Mouse (Mus musculus) myocyte (in vitro differentiated cells): ENCODE measurements at regions not wholly inside any gene's neighbourhood (a gene's known extent, or its start where the extent isn't known, plus 50 kb on each side); places are given as distances from the start of the nearest gene placed in this dataset.

Experiments
- CEBPB ChIP-seq: IDR thresholded peaks from 2 replicates; pipeline ENCODE4 v1.6.1; 2011; ENCODE audit warnings: mild to moderate bottlenecking, moderate library complexity; ENCODE audit not compliant: poor library complexity, insufficient read depth, severe bottlenecking
- E2F4 ChIP-seq: IDR thresholded peaks from one replicate; pipeline ENCODE4 v1.6.1; 2011; ENCODE audit warnings: mild to moderate bottlenecking, control low read depth, moderate library complexity; ENCODE audit not compliant: insufficient read depth
- MAX ChIP-seq: IDR thresholded peaks from one replicate; pipeline ENCODE4 v1.6.1; 2011; ENCODE audit warnings: low read depth, mild to moderate bottlenecking, control low read depth
- MYOD1 ChIP-seq, 3 experiments: IDR thresholded peaks; one replicate each; pipeline ENCODE4 v1.6.1; 2011; ENCODE audit warnings: control low read depth in 2 of 3, low read depth in 2 of 3, mild to moderate bottlenecking in 2 of 3, moderate library complexity in 1 of 3; ENCODE audit not compliant: insufficient read length in 2 of 3, control insufficient read depth in 1 of 3
- MYOG ChIP-seq, 3 experiments: IDR thresholded peaks; one replicate each; pipeline ENCODE4 v1.6.1; 2011; ENCODE audit warnings: control low read depth in 2 of 3, low read depth in 2 of 3, mild to moderate bottlenecking in 2 of 3; ENCODE audit not compliant: insufficient read length in 2 of 3, control insufficient read depth in 1 of 3, insufficient read depth in 1 of 3
- POLR2A ChIP-seq: IDR thresholded peaks from one replicate; pipeline ENCODE4 v1.6.1; 2011; ENCODE audit warnings: low read depth, mild to moderate bottlenecking, control low read depth, moderate library complexity; ENCODE audit not compliant: insufficient read length
- POLR2AphosphoS2 ChIP-seq: IDR thresholded peaks from one replicate; pipeline ENCODE4 v1.6.1; 2011; ENCODE audit warnings: low read depth, control low read depth; ENCODE audit not compliant: insufficient read length
- REST ChIP-seq: IDR thresholded peaks from one replicate; pipeline ENCODE4 v1.6.1; 2011; ENCODE audit warnings: mild to moderate bottlenecking, control low read depth, moderate library complexity; ENCODE audit not compliant: insufficient read depth, insufficient read length
- SRF ChIP-seq: IDR thresholded peaks from one replicate; pipeline ENCODE4 v1.6.1; 2011; ENCODE audit warnings: low read depth; ENCODE audit not compliant: control insufficient read depth, insufficient read length
- TCF12 ChIP-seq: IDR thresholded peaks from one replicate; pipeline ENCODE4 v1.6.1; 2011; ENCODE audit warnings: mild to moderate bottlenecking, control low read depth; ENCODE audit not compliant: poor library complexity, insufficient read depth, severe bottlenecking
- TCF3 ChIP-seq: IDR thresholded peaks from one replicate; pipeline ENCODE4 v1.6.1; 2011; ENCODE audit warnings: low read depth, control low read depth; ENCODE audit not compliant: insufficient read length
- USF1 ChIP-seq: IDR thresholded peaks from one replicate; pipeline ENCODE4 v1.6.1; 2011; ENCODE audit warnings: low read depth, mild to moderate bottlenecking, control low read depth, moderate library complexity

DNA sequence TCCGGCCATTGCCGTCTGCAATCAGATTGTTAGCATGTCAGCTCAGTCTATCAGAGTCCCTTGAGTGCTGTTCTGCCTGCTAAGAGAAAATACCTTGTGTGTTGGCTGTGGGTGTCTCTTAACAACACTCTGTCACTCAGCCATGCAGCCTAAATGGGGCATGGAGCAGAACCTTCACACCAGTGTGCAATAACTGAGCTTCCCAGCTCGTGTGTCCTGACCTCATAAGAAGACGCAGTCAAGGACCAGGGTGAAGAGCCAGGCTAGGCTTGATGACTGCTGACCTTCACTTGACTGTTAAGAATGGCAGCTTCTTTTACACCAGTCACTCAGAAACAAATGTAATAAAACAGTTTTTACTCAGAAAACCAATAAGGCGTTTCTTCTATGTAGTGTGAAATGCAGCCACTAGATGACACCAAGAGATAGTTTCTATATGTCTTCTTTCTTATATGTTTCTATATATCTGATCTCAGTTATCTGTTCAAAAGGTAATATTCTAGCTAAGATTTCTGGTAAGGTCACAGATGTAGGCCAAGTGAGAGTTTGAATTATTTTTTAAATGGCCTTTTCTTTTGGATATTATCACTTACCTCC lies 584.0 kb downstream of the Isl1 start:
- TF ChIP-seq USF1 (no peak), POLR2A (no peak), MYOD1 (IDR thresholded peaks at IDR 0.05; ENCODE audit: control insufficient read depth in 1 of 3, insufficient read length in 2 of 3, low read depth in 2 of 3) (no peak), TCF12 (no peak), POLR2AphosphoS2 (no peak), E2F4 (no peak), REST (no peak), MAX (no peak), MYOG (IDR thresholded peaks at IDR 0.05; ENCODE audit: control insufficient read depth in 1 of 3, insufficient read depth in 1 of 3, insufficient read length in 2 of 3, low read depth in 2 of 3) (no peak), TCF3 (no peak), SRF (no peak), CEBPB (no peak)
